Mouse (Mus musculus) E14TG2a.4 (cell line): ENCODE measurements around the gene Dbi.

Source experiments
- CTCF ChIP-seq: conservative IDR thresholded peaks from 2 replicates; pipeline ENCODE4 v1.5.1; 2014; ENCODE audit warnings: low read length
- POU5F1 ChIP-seq: IDR thresholded peaks from 2 replicates; pipeline ENCODE4 v1.6.1; 2014; ENCODE audit warnings: low read length, borderline replicate concordance

DNA sequence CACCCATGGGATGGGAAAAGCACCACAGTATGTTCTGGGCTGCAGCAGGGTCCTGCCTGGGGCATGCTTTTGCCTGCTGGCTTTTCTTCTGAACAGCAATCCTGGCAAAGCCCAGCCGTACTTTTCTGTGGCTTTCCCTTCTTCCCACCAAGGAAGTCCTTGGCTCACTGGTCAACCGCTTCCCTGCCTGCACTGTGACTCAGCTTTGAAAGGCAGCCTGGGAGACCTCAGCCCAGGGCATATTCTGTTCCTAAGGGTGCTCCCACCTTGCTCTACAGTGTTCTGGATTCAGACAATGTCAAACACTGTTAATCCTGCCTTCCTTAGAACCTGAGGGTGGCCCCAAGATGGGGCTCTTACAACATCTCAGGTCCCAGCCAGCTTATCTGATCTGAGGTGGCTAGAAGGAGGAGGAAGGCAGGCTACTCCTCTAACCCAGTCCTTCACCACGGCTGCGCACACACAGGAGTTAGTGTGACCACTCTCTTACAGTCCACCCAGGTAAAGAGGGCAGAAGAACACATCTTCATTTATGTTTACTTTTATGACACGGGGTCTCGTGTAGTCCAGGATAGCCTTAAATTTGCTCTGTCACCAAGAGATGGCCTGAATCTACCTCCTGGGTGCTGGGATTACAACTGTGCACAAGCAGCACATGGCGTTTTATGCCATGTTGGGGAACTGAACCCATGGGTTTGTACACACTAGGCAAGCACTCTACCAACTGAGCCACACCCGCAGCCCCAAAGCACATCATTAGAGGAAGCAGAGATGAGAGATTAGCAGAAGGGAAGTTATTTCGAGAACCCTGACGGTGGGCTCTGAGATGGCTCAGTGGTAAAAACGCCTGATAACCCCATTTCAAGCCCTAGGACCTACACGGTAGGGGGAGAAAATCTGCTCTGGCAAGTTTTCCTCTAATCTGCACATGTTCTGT, 8.4 kb downstream of the Dbi start:
- TF ChIP-seq CTCF (no peak), POU5F1 (no peak)
